14 mouse cellular contexts compared by ENCODE assay signal in the genomic region with DNA sequence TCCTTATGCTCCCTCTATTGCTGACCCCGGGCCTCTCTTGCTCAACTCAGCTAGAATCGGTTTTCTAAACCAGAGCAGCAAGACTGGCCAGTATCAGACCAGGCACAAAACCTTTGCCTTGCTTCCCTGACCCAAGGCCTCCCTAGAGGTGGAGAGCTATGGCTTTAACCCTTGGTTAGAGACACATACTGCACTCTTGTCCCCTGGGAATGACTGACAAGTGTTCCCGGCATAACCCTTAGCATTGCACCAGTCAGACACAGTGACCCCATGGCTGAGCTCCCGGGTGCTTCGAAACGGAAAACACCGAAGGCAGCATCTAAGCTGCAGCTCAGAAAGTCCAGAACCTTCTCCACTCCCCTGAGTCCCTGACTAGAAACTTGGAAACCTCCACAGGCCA.
A peak's percentile ranks its signal among the peaks of the same experiment; 100 is the strongest.
DNase-seq lines count a peak whose midpoint lies in the region; ATAC-seq lines count a peak whose summit lies in the region.
"Had no signal": no experiment of that assay in that cellular context is flagged by ENCODE, and none has a peak within 500 bp of the region (broad histone marks: within the 10 kb centered on the region; RNA-seq: fewer than 3 reads in every experiment).

No protein-coding gene starts in this region.

- peaks cover 35% of the 10 kb centered on the region for H3K36me3 ChIP-seq in heart, embryonic 15.5 days
- H3K36me3 ChIP-seq in heart, embryonic 10.5 days, result peaks cover 93% of the 10 kb centered on the region
- peaks cover 94% of the 10 kb centered on the region for H3K36me3 ChIP-seq in forebrain, embryonic 14.5 days (ENCODE audit: control insufficient read depth, insufficient read depth, low read length)
- peaks cover 87% of the 10 kb centered on the region for H3K36me3 ChIP-seq in midbrain, embryonic 12.5 days

- H3K27me3 ChIP-seq in heart, embryonic 15.5 days, result no peaks in the 10 kb centered on the region
- no peaks in the 10 kb centered on the region for H3K27me3 ChIP-seq in heart, embryonic 10.5 days (ENCODE audit: insufficient read depth, poor library complexity, severe bottlenecking)
- no peaks in the 10 kb centered on the region for H3K27me3 ChIP-seq in forebrain, embryonic 14.5 days (replicated peaks; ENCODE audit: control insufficient read depth, insufficient read depth, low read length)
- H3K27me3 ChIP-seq in midbrain, embryonic 12.5 days, result no peaks in the 10 kb centered on the region

- DNase-seq in heart, embryonic 10.5 days (ENCODE audit: low spot score), result no peak
- DNase-seq in forebrain, embryonic 14.5 days (ENCODE audit: low spot score), result no peak
- DNase-seq in frontal cortex, postnatal 36 days (ENCODE audit: low spot score in 2 of 2), result no peak
- DNase-seq in left cerebral cortex, postnatal 36 days (ENCODE audit: low spot score in 2 of 2), result no peak
- DNase-seq: cerebellum, adult 18-20 months; heart, postnatal 10 days; kidney, postnatal 14 days; left cerebral cortex, postnatal 4 days; right cerebral cortex, postnatal 25 days had no signal

- no peak for ATAC-seq in heart, embryonic 15.5 days (replicated peaks; ENCODE audit: insufficient number of reproducible peaks, insufficient read depth, low FRiP score, low read depth)
- no peak for ATAC-seq in forebrain, embryonic 14.5 days
- no peak for ATAC-seq in midbrain, embryonic 12.5 days (ENCODE audit: low FRiP score, low read depth)
- ATAC-seq: intestine, embryonic 16.5 days had no signal

- no peak overlapping the region for H3K4me3 ChIP-seq in heart, embryonic 15.5 days
- H3K4me3 ChIP-seq in heart, embryonic 10.5 days, result no peak overlapping the region
- H3K4me3 ChIP-seq in brown adipose tissue, adult 24 weeks (ENCODE audit: insufficient read depth, low read depth, low read length), result no peak overlapping the region
- H3K4me3 ChIP-seq in forebrain, embryonic 14.5 days (ENCODE audit: low read depth, low read length), result no peak overlapping the region
- H3K4me3 ChIP-seq in midbrain, embryonic 12.5 days, result no peak overlapping the region

- no peaks in the 10 kb centered on the region for H3K9me3 ChIP-seq in heart, embryonic 15.5 days (replicated peaks)
- no peaks in the 10 kb centered on the region for H3K9me3 ChIP-seq in heart, embryonic 10.5 days
- H3K9me3 ChIP-seq in forebrain, embryonic 14.5 days (replicated peaks; ENCODE audit: control insufficient read depth, low read length), result no peaks in the 10 kb centered on the region
- no peaks in the 10 kb centered on the region for H3K9me3 ChIP-seq in midbrain, embryonic 12.5 days

- H3K4me1 ChIP-seq in heart, embryonic 15.5 days (replicated peaks), result peaks cover 44% of the 10 kb centered on the region
- peaks cover 53% of the 10 kb centered on the region for H3K4me1 ChIP-seq in heart, embryonic 10.5 days
- peaks cover 26% of the 10 kb centered on the region for H3K4me1 ChIP-seq in brown adipose tissue, adult 24 weeks (ENCODE audit: control insufficient read depth, insufficient read depth, insufficient read length, low read length)
- peaks cover 19% of the 10 kb centered on the region for H3K4me1 ChIP-seq in forebrain, embryonic 14.5 days (ENCODE audit: control insufficient read depth, insufficient read depth, low read length)
- peaks cover 56% of the 10 kb centered on the region for H3K4me1 ChIP-seq in midbrain, embryonic 12.5 days

- peak overlapping the region; percentile 17; the same call in 1 of the 2 replicates for H3K27ac ChIP-seq in heart, embryonic 15.5 days
- H3K27ac ChIP-seq in heart, embryonic 10.5 days, result no peak overlapping the region
- peak overlapping the region; percentile 85 for H3K27ac ChIP-seq in brown adipose tissue, adult 24 weeks (replicated peaks; ENCODE audit: low read depth, low read length)
- peak overlapping the region; percentile 30; the same call in 1 of the 2 replicates for H3K27ac ChIP-seq in forebrain, embryonic 14.5 days (ENCODE audit: low read depth, low read length)
- peak overlapping the region; percentile 60 for H3K27ac ChIP-seq in midbrain, embryonic 12.5 days (replicated peaks)
- H3K27ac ChIP-seq: macrophage had no signal

- intact Hi-C loops in left cerebral cortex, postnatal 36 days (cut with DNase I), result no loop called here

- H3K4me2 ChIP-seq in heart, embryonic 15.5 days, result no peak overlapping the region
- no peak overlapping the region for H3K4me2 ChIP-seq in forebrain, embryonic 14.5 days (ENCODE audit: low read length)
- no peak overlapping the region for H3K4me2 ChIP-seq in midbrain, embryonic 12.5 days (replicated peaks)

- no peak overlapping the region for H3K9ac ChIP-seq in heart, embryonic 15.5 days
- no peak overlapping the region for H3K9ac ChIP-seq in forebrain, embryonic 14.5 days (ENCODE audit: low read length)
- H3K9ac ChIP-seq in midbrain, embryonic 12.5 days (replicated peaks), result no peak overlapping the region

- WGBS in heart, embryonic 15.5 days, result 78% methylated on average over 7 of the region's 7 CpGs
- WGBS in heart, embryonic 10.5 days, result 90% methylated on average over 7 of the region's 7 CpGs
- WGBS in forebrain, embryonic 14.5 days, result 79% methylated on average over 7 of the region's 7 CpGs
- 77% methylated on average over 7 of the region's 7 CpGs for WGBS in midbrain, embryonic 12.5 days
